Mouse (Mus musculus): Measurements from ENCODE around the gene Sgtb. TPM values are rescaled to one million over a fixed set of nuclear protein-coding genes. Genes with fewer than 3 reads are reported as not detected.

Sgtb gene
- polyA plus RNA-seq, 1 experiment from 2014 or later: 8.2 TPM

GRCm38 (mm10) chr13:104155106-104155505 is 45.6 kb downstream of the Sgtb start:
- Histone ChIP-seq H3K27ac (no peak overlapping the region), H3K4me3 (no peak overlapping the region), H3K36me3 (peaks cover 58% of the 10 kb centered on the region), H3K4me2 (replicated peaks) (no peak overlapping the region), H3K9ac (no peak overlapping the region), H3K9me3 (no peaks in the 10 kb centered on the region), H3K27me3 (no peaks in the 10 kb centered on the region), H3K4me1 (no peaks in the 10 kb centered on the region)
- 89% methylated on average over 7 of the region's 7 CpGs for WGBS
- ATAC-seq (ENCODE audit: low FRiP score, low read depth): no peak

GRCm38 (mm10) chr13:104155686-104156085 is 46.1 kb downstream of the Sgtb start:
- H3K27ac ChIP-seq: no peak overlapping the region
- no peak overlapping the region for H3K4me3 ChIP-seq
- H3K4me2 ChIP-seq (replicated peaks): no peak overlapping the region
- H3K4me1 ChIP-seq: no peaks in the 10 kb centered on the region
- no peak overlapping the region for H3K9ac ChIP-seq
- 61% methylated on average over 1 of the region's 1 CpGs for WGBS
- H3K36me3 ChIP-seq: peaks cover 62% of the 10 kb centered on the region
- no peak for ATAC-seq (ENCODE audit: low FRiP score, low read depth)
- no peaks in the 10 kb centered on the region for H3K9me3 ChIP-seq
- H3K27me3 ChIP-seq: no peaks in the 10 kb centered on the region

GRCm38 (mm10) chr13:104171711-104172110 is 62.2 kb downstream of the Sgtb start:
- ATAC-seq (ENCODE audit: low FRiP score, low read depth): no peak
- Histone ChIP-seq H3K4me3 (no peak overlapping the region), H3K27ac (no peak overlapping the region), H3K4me2 (replicated peaks) (no peak overlapping the region), H3K36me3 (peaks cover 26% of the 10 kb centered on the region), H3K9ac (no peak overlapping the region), H3K9me3 (no peaks in the 10 kb centered on the region), H3K4me1 (peaks cover 4% of the 10 kb centered on the region), H3K27me3 (no peaks in the 10 kb centered on the region)
- WGBS: 88% methylated on average over 5 of the region's 5 CpGs

- H3K36me3 ChIP-seq: peaks cover 19% of the 10 kb centered on the region
- H3K27me3 ChIP-seq: no peaks in the 10 kb centered on the region
- no peak overlapping the region for H3K27ac ChIP-seq
- no peaks in the 10 kb centered on the region for H3K9me3 ChIP-seq
- ATAC-seq (ENCODE audit: low FRiP score, low read depth): no peak
- no peak overlapping the region for H3K4me3 ChIP-seq
- peaks cover 8% of the 10 kb centered on the region for H3K4me1 ChIP-seq
- no peak overlapping the region for H3K9ac ChIP-seq
- H3K4me2 ChIP-seq (replicated peaks): no peak overlapping the region
Measured at GRCm38 (mm10) chr13:104172498-104172897, 63.0 kb downstream of the Sgtb start.

- Histone ChIP-seq H3K4me2 (replicated peaks) (peak overlapping the region; percentile 62), H3K27ac (no peak overlapping the region), H3K9me3 (no peaks in the 10 kb centered on the region), H3K9ac (peak overlapping the region; percentile 48), H3K4me3 (peak overlapping the region; percentile 36), H3K36me3 (peaks cover 10% of the 10 kb centered on the region), H3K4me1 (peaks cover 13% of the 10 kb centered on the region), H3K27me3 (no peaks in the 10 kb centered on the region)
- 85% methylated on average over 3 of the region's 3 CpGs for WGBS
- ATAC-seq (ENCODE audit: low FRiP score, low read depth): no peak
Measured at GRCm38 (mm10) chr13:104176874-104177273, 67.3 kb downstream of the Sgtb start.

GRCm38 (mm10) chr13:104177796-104178649 is 68.5 kb downstream of the Sgtb start, which contains the start of gene Trappc13:
Trappc13 (minus strand) TSS chr13:104178469.
- H3K4me1 ChIP-seq: peaks cover 13% of the 10 kb centered on the region
- no peaks in the 10 kb centered on the region for H3K9me3 ChIP-seq
- H3K9ac ChIP-seq: peak within 1 kb of the TSS; percentile 91
- H3K36me3 ChIP-seq: peaks cover 15% of the 10 kb centered on the region
- under 1% methylated on average over 32 of the region's 32 CpGs for WGBS
- peak within 1 kb of the TSS; percentile 88 for H3K4me3 ChIP-seq
- peak within 1 kb of the TSS; percentile 78 for H3K4me2 ChIP-seq (replicated peaks)
- peak; percentile 89 for ATAC-seq (ENCODE audit: low FRiP score, low read depth)
- H3K27ac ChIP-seq: peak within 1 kb of the TSS; percentile 84
- no peaks in the 10 kb centered on the region for H3K27me3 ChIP-seq

- peak within 1 kb of the TSS; percentile 78 for H3K4me2 ChIP-seq (replicated peaks)
Measured at GRCm38 (mm10) chr13:104178650-104179121, 69.1 kb downstream of the Sgtb start, which contains the start of gene Trim23. Trim23 (plus strand) TSS chr13:104178797.

GRCm38 (mm10) chr13:104179176-104179888 is 69.8 kb downstream of the Sgtb start:
- peak overlapping the region; percentile 84 for H3K27ac ChIP-seq
- H3K9ac ChIP-seq: peak overlapping the region; percentile 91
- peaks cover 13% of the 10 kb centered on the region for H3K4me1 ChIP-seq
- H3K4me3 ChIP-seq: peak overlapping the region; percentile 88
- no peaks in the 10 kb centered on the region for H3K27me3 ChIP-seq
- H3K4me2 ChIP-seq (replicated peaks): peak overlapping the region; percentile 71
- peaks cover 19% of the 10 kb centered on the region for H3K36me3 ChIP-seq
- no peaks in the 10 kb centered on the region for H3K9me3 ChIP-seq
- 18% methylated on average over 13 of the region's 13 CpGs for WGBS
- no peak for ATAC-seq (ENCODE audit: low FRiP score, low read depth)

More at GRCm38 (mm10) chr13:104178650-104179121, 69.1 kb downstream of the Sgtb start, which contains the start of gene Trim23:
- under 1% methylated on average over 38 of the region's 38 CpGs for WGBS
- H3K9ac ChIP-seq: peak within 1 kb of the TSS; percentile 91
- H3K27me3 ChIP-seq: no peaks in the 10 kb centered on the region
- peak within 1 kb of the TSS; percentile 84 for H3K27ac ChIP-seq
- H3K36me3 ChIP-seq: peaks cover 15% of the 10 kb centered on the region
- H3K4me1 ChIP-seq: peaks cover 13% of the 10 kb centered on the region
- H3K9me3 ChIP-seq: no peaks in the 10 kb centered on the region
- ATAC-seq (ENCODE audit: low FRiP score, low read depth): peak; percentile 99
- peak within 1 kb of the TSS; percentile 88 for H3K4me3 ChIP-seq

- Histone ChIP-seq H3K9ac (no peak overlapping the region), H3K4me2 (replicated peaks) (no peak overlapping the region), H3K36me3 (peaks cover 40% of the 10 kb centered on the region), H3K9me3 (no peaks in the 10 kb centered on the region), H3K27me3 (no peaks in the 10 kb centered on the region), H3K27ac (no peak overlapping the region), H3K4me3 (no peak overlapping the region), H3K4me1 (no peaks in the 10 kb centered on the region)
- ATAC-seq (ENCODE audit: low FRiP score, low read depth): no peak
- WGBS: 84% methylated on average over 4 of the region's 4 CpGs
Measured at GRCm38 (mm10) chr13:104187357-104187756, 77.8 kb downstream of the Sgtb start.

Other genes starting within 250 kb of the Sgtb start
- 21.8 TPM in 2 replicates for gene Erbin, start 189.2 kb upstream of the Sgtb start, polyA plus RNA-seq (2015; fragmentation: Nextera tagmentation; extraction: Ambion mirVana)
- gene Nln, start 127 bp upstream of the Sgtb start, polyA plus RNA-seq (2015; fragmentation: Nextera tagmentation; extraction: Ambion mirVana): 15.0 and 15.7 TPM in 2 replicates
- 60.0 and 60.9 TPM in 2 replicates for gene Trappc13, start 68.7 kb downstream of the Sgtb start, polyA plus RNA-seq (2015; fragmentation: Nextera tagmentation; extraction: Ambion mirVana)
- gene Trim23, start 69.1 kb downstream of the Sgtb start, polyA plus RNA-seq (2015; fragmentation: Nextera tagmentation; extraction: Ambion mirVana): 22.8 and 24.1 TPM in 2 replicates
- gene Cenpk, start 118.9 kb downstream of the Sgtb start, polyA plus RNA-seq (2015; fragmentation: Nextera tagmentation; extraction: Ambion mirVana): 78.1 and 86.2 TPM in 2 replicates
- gene Ppwd1, start 119.1 kb downstream of the Sgtb start, polyA plus RNA-seq (2015; fragmentation: Nextera tagmentation; extraction: Ambion mirVana): 16.2 and 17.4 TPM in 2 replicates
- 4.6 and 5.8 TPM in 2 replicates for gene Adamts6, start 178.1 kb downstream of the Sgtb start, polyA plus RNA-seq (2015; fragmentation: Nextera tagmentation; extraction: Ambion mirVana)